Mouse (Mus musculus) megakaryocyte, adult 5-6 weeks (primary cell): Measurements from ENCODE around the gene 4930590J08Rik. TPM values are rescaled to one million over a fixed set of nuclear protein-coding genes. Genes with fewer than 3 reads are reported as not detected.
"Not testable (repeated sequence)": the region's sequence is repeated elsewhere in the genome, so short reads cannot be mapped to it uniquely, and the experiment has no call there.

ENCODE experiments used
- ATAC-seq: 2 replicates; pipeline ENCODE4 v1.8.0; 2016; ENCODE audit warnings: mild to moderate bottlenecking, inconsistent platforms; ENCODE audit not compliant: poor library complexity, severe bottlenecking
- total RNA-seq, 2 experiments: library from RNA; stranded (forward) in 1 of 2; stranded (reverse) in 1 of 2; fragments of 153-499, 151-499 nt in 1 of 2; fragments of 221-1000, 200-1000 nt in 1 of 2; gene quantifications; 2 replicates each; pipeline versions ENCODE4 v1.2.3 to v1.2.4; 2015 to 2017

4930590J08Rik gene
- 1.1 TPM in 2 replicates for total RNA-seq (2015)
- total RNA-seq (2017): 0.15 and 0.53 TPM in 2 replicates

DNA sequence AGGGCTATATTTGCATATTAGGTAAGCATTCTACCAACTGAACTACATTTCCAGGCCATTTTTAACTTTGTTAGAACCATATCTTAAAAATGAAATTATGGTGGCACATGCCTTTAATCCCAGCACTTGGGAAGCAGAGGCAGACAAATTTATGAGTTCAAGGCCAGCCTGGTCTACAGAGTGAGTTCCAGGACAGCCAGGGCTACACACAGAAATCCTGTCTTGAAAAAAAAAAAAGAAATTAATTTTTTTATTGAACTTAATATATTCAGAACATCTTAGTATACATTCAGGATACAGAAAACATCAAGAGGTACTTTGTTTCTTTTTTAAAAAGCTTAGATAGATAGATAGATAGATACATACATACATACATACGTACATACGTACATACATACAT lies at the start of gene 4930590J08Rik:
4930590J08Rik (plus strand) TSS at position 301 of the 400 bp plus-strand sequence.
- not testable (repeated sequence) for ATAC-seq

DNA sequence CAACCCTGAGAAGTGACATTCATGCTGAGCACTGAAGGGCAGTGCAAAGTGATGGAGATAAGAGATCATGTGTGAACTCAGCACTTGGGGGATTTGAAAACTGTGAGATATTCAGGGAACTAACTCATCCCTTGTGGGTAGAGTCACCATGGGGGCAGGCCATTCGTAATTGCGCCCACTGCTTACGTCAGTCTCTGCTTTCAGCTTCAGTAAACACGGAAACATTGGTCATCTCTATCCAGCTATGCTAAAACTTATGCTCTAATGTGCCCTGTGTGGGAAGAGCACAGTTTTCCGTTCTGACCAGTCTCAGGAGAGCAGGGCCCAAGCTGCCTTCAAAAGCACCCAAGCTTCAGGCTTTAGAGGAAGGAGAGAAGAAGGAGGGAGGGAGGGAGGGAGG lies 44.3 kb upstream of the 4930590J08Rik start:
- ATAC-seq: no peak

DNA sequence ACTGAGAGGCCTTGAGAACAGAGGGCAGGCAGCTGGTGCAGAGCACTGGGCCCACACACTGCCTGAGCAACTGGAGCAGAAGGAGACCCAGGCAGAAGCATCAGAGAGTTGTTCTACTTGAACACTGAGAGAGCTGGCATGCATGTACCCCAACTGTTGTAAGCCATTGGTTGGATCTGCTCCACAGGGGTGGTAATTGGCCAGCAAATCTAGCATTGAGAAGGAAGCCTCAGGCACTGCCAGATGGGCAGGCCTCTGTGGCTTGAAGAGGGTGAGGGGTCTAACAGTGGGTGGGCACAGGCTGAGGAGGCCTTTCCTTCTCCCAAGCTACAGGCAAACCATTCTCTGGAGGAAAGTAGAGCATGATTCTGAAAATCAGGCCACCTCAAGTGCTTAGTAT lies 39.8 kb upstream of the 4930590J08Rik start:
- no peak for ATAC-seq

DNA sequence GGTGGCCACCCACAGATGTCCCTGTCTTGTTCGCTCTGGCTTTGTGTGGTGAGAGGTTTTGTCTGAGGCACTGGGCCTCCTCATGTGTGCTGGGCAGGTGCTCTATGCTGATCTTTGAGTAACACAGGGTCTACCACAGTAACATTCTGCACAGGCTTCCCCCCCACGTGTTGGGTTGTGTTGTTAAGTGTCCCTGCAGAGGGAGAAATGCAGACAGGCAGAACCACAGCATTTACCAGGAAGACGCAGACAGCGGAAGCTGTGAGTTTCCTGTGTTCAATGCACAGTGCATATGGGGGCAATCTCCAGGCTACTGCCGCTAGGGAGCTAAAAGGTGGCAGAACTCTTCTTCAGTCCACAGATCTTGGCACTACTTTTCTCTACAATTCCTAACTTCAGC lies 38.0 kb upstream of the 4930590J08Rik start:
- no peak for ATAC-seq

DNA sequence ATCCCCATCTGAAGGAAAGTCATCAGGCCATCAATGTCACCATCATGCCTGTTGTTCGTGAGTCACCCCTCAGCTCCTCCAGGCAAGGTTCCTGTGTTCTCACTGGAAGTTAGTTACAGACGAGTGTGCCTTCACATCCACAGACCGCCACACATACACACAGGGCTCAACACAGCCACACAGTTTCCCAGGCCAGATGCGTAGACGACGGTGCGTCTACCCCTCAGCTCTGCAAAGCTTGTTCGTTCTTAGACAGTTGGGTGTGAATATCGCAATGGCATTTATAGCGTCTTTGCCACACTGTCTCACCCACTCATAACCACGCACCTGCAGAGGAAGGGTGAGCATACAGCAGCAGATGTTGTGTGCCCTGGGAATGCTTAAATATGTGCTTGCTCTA lies 37.0 kb upstream of the 4930590J08Rik start:
- ATAC-seq: no peak

DNA sequence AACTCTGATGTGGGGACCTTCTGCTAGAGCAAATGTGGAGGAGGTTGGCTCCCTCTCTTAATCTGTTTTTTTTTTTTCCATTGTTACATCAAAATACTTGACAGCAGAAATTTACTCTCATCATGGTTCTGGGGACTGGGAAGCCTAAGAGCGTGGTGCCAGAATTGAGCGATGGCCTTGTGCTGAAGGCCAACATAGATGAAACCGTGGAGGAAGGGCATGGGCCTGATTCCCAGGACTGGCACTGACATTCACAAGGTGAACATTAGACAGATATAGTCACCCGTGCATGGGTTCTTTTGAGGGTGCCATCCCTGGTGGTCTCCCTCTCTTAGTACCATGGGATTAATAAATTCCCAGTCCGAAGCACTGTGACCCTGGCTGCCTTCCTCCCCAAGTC lies 34.5 kb upstream of the 4930590J08Rik start:
- ATAC-seq: no peak

DNA sequence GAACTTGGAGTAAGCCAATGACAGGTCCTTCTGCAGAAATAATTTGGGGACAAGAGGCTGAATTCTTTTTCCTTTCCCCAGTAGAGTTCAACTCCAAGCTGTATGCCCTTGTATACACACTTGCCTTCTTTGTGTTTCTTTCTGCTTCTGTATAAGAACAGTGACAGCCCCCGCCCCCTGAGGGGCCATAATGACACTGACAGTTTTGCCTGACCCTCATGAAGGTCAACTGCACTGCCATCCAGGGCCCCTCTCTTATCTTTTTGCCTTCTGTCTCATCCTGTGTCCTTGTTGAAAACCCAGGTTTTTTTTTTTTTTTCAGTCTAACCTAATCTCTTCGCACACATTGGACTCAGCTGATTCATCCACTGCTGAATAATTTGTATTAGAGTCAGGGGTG lies 29.8 kb upstream of the 4930590J08Rik start:
- no peak for ATAC-seq

DNA sequence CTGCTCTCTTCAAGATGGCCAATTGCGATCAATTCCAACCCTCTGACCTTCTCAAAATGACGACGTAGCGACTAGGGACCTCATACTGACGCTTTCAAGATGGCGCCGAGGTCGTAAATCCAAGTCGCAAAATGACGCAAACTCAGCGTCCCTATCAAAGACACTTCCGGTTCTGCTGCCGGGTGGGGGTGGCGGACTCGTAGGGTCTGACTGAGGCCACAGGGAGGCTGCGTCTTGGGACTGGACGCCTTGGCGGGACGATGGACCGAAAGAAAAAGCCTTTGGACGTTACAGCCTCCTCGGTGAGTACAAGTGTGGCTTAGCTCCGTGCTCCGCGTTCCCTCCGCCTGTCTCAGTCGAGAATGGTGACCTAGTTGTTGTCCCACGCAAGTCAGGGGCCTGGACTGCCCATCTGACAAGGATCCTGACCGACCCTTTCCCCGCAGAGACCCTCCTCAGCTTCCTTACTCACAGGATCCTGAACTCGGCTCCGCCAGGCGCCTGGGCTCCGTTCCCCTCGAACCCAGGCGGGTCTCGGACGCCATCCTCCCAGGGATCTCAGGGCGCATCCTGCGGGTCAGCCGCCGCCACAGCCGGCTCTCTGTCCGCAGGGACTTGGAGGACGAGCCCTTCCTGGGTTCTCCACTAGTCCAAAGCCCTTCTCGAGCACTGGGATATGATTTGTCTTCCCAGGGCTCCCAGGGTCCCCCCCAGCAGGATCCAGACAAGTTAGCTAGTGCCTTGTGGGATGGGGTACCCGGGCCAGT lies 24.5 kb upstream of the 4930590J08Rik start, which contains the start of gene Ccdc174:
Ccdc174 (plus strand) TSS at position 169 of the 767 bp plus-strand sequence.
- peak; percentile 99 for ATAC-seq

DNA sequence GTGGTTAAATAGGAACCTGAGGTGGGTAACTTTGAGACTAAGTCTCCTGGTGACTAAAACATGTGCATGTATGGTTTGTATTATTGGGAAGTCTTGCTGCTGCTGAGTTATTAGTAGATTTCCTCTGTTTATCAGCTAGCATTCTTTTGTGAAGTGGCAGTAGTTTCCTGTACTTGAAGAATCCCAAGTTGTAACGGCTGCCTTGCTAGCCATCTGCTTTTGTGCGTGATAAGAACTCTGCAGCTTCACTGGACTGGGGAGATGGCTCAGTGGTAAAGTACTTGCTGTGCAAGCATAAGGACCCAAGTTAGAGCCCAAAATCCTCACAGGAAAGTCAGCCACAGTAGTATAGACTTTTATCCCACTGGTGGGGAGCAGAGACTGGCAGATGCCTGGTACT lies 18.8 kb upstream of the 4930590J08Rik start:
- no peak for ATAC-seq

DNA sequence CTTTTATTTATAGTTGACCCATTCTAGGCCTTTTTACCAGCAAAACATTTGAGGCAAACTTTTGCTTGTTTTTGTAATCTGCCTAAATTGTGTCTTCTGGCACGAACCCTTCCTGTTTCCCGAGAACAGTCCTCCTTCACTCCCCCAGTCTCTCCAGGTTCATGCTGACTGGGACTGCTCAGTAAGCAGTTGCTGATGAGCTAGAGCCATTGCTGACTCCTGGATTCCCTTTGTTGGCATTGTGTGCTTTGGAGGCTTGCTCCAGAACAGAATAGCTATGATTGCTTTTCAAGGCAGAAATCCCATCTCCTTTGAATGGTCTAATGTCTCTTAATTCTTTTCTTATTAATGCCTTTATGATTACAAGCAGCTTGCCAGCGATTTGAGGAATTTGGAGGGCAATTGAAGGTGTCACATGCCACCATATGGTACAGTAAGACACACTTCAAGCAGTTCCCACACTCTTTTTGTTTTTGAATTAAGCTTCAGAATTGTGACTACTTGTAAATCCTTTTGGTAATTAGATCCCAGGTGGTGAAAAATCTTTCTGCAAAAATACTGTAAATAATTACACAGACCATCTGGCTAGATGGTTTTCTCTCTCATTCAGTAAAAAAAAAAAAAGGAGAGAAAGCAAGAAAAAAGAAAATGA lies 13.2 kb upstream of the 4930590J08Rik start:
- no peak for ATAC-seq

DNA sequence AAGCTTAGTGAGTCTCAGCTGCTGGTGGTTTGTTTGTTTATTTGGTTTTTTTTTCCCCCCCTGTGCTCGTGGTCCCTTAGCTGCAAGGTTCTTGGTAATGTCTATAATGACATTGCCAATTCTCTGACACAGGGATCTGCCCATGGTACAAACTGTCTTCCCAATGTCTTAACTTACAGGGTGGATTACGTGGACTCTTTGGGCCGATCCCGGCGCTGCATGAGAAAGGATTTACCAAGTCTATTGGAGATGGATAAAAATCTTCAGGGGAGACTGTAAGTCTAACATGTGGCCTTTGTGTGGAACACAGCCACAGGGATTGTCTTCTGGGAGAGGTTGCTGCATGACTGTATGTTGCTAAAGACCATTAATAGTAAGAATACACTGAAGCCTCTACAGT lies 12.0 kb upstream of the 4930590J08Rik start:
- no peak for ATAC-seq

DNA sequence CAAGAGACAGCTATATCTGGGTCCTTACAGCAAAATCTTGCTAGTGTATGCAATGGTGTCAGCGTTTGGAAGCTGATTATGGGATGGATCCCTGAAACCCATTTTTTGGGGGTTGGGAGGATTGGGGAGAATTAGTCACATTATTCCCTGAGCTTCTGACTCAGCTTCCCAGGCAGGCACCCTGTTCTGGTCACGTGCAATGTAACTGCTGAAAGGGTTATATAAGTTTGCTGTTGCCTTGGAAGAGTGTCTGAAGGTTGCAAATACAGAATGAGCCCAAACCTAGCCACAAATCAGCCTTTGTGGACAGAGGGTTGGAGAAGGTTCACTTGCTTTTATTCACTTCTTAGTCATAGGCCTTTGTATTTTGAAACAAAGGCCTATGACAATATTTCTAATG lies 10.8 kb upstream of the 4930590J08Rik start:
- no peak for ATAC-seq

DNA sequence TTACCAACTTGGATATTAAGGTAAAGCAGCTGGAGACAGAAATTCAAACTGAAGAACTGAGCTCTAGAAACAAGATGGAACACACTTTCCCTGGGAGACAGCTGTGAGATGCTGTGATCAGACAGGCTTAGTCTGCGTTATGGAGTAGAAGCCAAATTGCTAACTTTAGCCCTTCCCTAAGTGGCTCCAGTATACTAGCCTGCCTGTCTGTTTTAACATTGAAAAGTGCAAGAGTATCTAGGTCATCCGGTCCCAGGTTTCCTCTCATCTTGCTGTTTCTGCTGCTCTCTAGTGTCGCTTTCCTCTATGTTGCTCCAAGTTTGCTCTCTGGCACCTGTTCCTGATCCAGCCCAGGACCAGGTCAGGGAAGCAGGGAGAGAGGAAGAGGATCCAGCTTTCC lies 5.8 kb upstream of the 4930590J08Rik start:
- ATAC-seq: no peak

DNA sequence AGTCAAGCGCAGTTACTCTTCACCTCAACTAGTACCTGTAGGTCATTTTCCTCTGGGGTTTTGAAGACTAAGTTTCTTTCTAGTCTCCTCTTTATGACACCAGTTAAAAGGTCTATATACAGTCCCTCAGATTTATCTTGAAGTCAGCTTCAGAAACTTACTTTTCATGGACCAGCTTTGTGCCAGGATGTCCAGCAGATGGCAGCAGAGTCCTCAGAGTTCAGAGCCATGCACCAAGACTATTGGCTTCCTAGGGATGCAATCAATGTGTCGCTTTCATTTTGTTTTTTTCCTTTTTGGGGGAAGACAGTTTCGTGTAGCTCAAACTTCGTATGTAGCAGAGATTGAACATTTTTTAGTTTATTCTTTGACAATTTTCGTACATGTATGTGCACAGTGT lies 1.1 kb upstream of the 4930590J08Rik start:
- peak; percentile 87 for ATAC-seq

DNA sequence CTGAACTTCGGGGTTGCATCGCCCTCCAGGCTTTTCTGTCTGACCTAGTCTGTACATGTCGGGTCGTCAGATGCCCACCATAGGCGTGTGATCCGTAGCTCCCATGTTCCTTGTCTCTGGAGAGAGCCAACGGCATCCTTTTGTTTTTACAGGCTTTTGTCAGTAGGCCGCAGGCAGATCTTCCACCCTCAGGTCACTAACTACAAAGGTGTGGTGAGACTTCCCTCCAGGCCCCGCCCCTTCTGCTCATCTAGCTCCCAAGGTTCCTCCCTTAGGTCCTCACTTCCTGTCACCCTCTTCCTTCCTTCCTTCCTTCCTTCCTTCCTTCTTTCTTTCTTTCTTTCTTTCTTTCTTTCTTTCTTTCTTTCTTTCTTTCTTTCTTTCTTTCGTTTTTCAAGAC lies 11.4 kb downstream of the 4930590J08Rik start:
- no peak for ATAC-seq

DNA sequence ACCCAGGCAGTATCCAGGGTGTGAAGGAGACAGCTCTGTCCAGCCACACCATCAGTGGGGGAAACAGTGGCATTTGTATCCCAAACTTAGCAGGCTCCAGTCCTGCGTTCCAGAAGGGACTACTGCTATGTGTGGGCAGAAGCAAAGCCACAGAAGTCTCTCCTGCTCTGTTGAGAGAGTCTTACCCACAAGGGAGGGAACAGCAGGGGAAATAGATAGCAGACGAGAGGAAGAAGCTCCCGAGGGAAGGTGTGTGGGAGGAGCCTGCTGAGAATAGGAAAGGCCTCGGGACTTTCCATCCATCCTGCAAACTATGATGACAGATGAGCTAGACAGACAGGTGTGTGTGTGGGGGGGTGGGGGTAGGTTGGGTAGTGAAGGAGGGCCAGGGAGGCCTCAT lies 14.7 kb downstream of the 4930590J08Rik start:
- no peak for ATAC-seq

DNA sequence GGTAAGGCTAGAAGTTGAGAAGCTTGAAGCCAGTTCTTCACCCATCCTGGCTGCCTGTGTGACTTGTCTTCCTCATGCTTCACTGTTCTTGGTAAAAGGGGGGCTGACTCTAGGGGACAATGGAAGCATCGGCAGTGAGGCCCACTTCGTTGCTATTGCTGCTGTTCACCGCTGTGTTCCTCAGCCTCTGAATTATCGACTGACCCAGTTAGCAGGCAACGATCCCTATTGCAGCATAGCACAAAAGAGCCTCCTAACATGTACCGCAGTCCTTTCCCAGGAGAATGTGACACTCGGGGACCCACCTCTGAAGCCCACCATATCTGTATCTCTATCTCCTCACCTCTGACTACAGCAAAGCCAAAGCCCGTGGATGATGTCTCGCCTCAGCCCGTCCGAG lies 15.1 kb downstream of the 4930590J08Rik start:
- no peak for ATAC-seq

DNA sequence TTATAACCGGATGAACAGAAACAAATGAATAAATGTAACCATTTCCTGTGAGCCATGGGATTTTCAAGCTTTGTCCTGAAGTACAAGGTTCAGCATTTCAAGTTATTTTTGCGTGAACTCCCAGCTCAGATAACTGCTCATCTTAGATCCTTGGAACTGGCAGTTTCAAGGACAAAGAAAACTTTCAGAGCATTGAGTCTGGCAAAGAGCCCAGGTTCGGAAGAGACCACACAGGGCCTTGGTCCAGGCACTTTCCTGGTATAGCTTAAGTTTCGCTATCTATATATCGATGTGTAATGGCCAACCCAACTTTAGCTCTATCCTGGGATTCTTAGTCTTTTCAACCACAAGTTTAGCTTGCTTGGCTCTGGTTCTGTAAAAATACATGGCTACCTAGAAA lies 28.6 kb downstream of the 4930590J08Rik start:
- no peak for ATAC-seq

DNA sequence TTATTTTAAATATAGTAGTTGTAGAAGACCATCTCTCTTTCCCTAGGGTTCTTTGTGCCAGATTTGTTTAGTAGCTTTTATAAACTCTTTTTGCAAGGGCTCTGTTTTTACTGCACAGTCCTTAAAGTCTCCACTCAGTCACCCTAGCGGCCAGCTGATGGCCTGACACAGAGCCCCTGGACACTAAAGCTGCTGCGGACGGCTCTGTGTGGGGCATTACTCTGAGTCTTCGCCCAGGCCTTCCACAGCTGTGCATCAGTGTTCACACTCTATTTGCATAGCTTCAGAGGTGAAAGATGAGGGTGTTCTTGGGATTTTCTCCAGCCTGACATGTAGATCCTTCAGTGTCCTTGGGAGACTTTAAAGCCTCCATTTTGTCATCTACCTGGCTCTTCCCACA lies 35.9 kb downstream of the 4930590J08Rik start:
- no peak for ATAC-seq

DNA sequence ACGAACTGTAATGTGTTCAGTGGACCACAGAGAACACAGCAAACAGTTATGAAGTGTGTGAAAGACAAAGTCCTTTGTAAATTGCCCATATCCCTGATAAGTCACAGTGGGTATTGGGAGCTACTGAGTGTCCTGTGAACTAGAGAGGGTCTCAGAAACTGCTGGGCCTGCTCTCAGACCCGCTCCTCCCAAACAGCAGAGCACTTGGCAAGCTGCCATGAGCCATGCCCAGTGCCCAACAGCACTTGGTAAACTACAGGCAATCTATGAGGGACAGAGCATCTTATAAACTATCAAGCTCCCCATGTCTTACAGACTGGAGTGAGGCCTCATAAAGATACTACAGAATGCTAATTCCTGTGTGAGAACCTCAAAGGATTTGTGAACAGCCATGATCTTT lies 45.8 kb downstream of the 4930590J08Rik start:
- no peak for ATAC-seq

DNA sequence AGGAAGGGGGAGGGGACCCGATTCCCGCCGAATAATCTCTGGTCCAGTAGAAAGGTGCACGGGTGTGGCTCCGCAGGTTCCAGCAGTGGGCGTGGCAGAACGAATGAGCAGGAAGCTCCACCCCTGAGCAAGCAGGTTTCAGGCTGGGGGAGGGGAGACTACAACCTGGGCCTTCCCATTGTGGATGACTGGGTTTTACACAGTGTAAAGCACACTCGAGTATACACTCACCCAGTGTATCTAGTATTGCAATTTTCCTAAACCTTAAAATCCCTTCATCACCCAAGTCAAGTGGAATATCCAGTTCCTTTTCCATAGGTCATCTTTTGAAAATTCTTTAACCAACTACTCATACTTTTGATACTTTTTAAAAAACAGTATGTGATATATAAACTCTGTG lies 55.4 kb downstream of the 4930590J08Rik start:
- ATAC-seq: not testable (repeated sequence)

DNA sequence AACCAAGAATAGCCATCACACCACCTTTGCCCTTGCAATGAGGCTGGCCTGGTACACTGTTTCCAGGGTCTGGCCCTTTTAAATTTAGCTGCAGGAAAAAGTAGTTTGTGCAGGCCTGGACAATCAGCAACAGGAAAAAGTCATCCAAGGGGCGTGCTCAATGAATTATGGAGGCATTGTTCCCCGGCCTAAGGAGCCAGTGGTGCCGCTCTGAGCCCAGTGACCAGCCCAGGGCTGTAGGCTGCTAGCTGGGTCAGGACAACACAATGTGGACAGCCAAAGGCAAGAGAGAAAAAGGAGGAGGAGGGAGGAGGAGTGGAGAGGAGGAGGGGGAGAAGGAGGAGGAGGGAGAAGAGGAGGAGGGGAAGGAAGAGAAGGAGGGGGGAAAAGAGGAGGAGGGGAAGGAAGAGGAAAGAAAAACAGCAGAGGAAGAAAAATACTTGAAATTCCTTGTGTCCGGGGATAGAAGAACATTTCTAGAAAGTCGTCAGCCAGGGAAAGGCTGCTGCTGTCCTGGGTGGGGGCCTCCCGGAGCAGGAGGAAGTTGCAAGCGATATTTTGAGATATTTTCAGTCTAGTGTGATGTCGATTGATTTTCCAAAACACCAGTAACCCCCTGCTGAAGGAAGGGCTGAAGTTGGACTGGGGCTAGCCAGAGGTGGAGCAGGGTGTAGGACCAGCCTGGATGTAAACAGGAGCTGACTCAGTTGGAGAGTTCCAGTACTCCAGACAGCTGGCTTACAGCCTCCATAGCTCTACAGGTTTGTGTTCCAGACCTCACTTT lies 57.6 kb downstream of the 4930590J08Rik start:
- ATAC-seq: no peak
